In the genomic region with DNA sequence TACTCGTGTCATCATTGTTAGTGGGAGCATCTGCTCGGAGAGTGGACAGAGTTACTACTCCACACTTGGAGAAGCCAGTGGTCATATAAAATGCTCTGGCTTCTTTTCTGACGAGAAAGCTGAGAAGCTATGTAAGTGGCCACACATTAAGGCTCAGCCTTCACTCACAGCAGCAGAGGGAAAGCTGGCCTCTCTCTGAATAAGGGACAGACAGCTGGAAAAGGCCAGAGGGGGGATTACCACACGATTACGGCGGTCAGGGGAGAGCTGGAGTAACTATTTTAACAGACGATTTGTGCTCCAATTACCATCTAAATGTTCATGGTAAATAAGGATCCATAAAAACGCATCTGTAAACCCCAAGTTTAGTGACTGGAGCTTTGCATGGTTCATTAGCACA, we compare ENCODE assay signal across 13 mouse cellular contexts.
A peak's percentile ranks its signal among the peaks of the same experiment; 100 is the strongest.
DNase-seq lines count a peak whose midpoint lies in the region; ATAC-seq and TF ChIP-seq lines count a peak whose summit lies in the region.
"Had no signal": no experiment of that assay in that cellular context is flagged by ENCODE, and none has a peak within 500 bp of the region (broad histone marks: within the 10 kb centered on the region; RNA-seq: fewer than 3 reads in every experiment).

No protein-coding gene starts in this region.

- H3K9me3 ChIP-seq in lung, embryonic 14.5 days (ENCODE audit: low read depth, low read length), result no peaks in the 10 kb centered on the region
- H3K9me3 ChIP-seq: G1E; midbrain, embryonic 13.5 days had no signal

- intact Hi-C loops in gastrocnemius, adult 2 months (cut with DNase I), result no loop called here
- intact Hi-C loops in heart, postnatal 10 days (cut with DNase I), result no loop called here

- DNase-seq in gastrocnemius, adult 2 months, result no peak
- no peak for DNase-seq in gastrocnemius, adult 8-10 months (ENCODE audit: low spot score in 2 of 2)
- peak; percentile 40 for DNase-seq in lung, embryonic 14.5 days
- no peak for DNase-seq in lung, adult 2 months
- DNase-seq in heart, postnatal 10 days, result peak; percentile 32 to 33
- peak; percentile 10 to 47 for DNase-seq in lung, postnatal 4 days
- DNase-seq in left cerebral cortex, adult 18-20 months (ENCODE audit: low spot score in 2 of 2), result no peak
- DNase-seq in B cell, adult 2 months, result no peak
- DNase-seq: adrenal gland, postnatal 36 days had no signal

- TF ChIP-seq POLR2A in lung, adult 2 months (IDR thresholded peaks at IDR 0.05; ENCODE audit: borderline replicate concordance, extremely low read depth, low read depth, low read length), result no peak

- no peaks in the 10 kb centered on the region for H3K36me3 ChIP-seq in lung, embryonic 14.5 days (ENCODE audit: insufficient read depth)
- H3K36me3 ChIP-seq: G1E; midbrain, embryonic 13.5 days had no signal

- no peak overlapping the region for H3K27ac ChIP-seq in gastrocnemius, adult 2 months
- peak overlapping the region; percentile 9; the same call in 1 of the 2 replicates for H3K27ac ChIP-seq in lung, embryonic 14.5 days (ENCODE audit: low read depth)
- H3K27ac ChIP-seq: liver, embryonic 14.5 days; midbrain, embryonic 13.5 days had no signal

- H3K9ac ChIP-seq in lung, embryonic 14.5 days, result no peak overlapping the region
- H3K9ac ChIP-seq: liver, embryonic 14.5 days; midbrain, embryonic 13.5 days had no signal

- TF ChIP-seq CTCF in gastrocnemius, adult 2 months (IDR thresholded peaks at IDR 0.05), result no peak
- TF ChIP-seq CTCF in lung, embryonic 14.5 days (IDR thresholded peaks at IDR 0.05; ENCODE audit: low read depth), result no peak
- no peak for TF ChIP-seq CTCF in lung, adult 2 months (IDR thresholded peaks at IDR 0.05; ENCODE audit: insufficient read depth, low read length)

- WGBS in lung, embryonic 14.5 days, result 46% methylated on average over 8 of the region's 8 CpGs
- 59% methylated on average over 8 of the region's 8 CpGs for WGBS in lung, adult 2 months

- peak overlapping the region; percentile 21; the same call in 1 of the 2 replicates for H3K4me3 ChIP-seq in gastrocnemius, adult 2 months
- H3K4me3 ChIP-seq in lung, embryonic 14.5 days (ENCODE audit: low read depth, low read length), result no peak overlapping the region
- H3K4me3 ChIP-seq in lung, adult 2 months (replicated peaks; ENCODE audit: extremely low read depth, low read depth, low read length), result no peak overlapping the region
- H3K4me3 ChIP-seq: midbrain, embryonic 13.5 days had no signal

- no peak overlapping the region for H3K4me2 ChIP-seq in lung, embryonic 14.5 days
- H3K4me2 ChIP-seq: midbrain, embryonic 13.5 days had no signal

- H3K27me3 ChIP-seq in lung, embryonic 14.5 days (ENCODE audit: insufficient read depth, low read length), result no peaks in the 10 kb centered on the region
- H3K27me3 ChIP-seq: midbrain, embryonic 13.5 days had no signal

- H3K4me1 ChIP-seq in lung, embryonic 14.5 days (ENCODE audit: insufficient read depth), result no peaks in the 10 kb centered on the region
- no peaks in the 10 kb centered on the region for H3K4me1 ChIP-seq in lung, adult 2 months (ENCODE audit: control insufficient read depth, insufficient read depth, low read length)

- ATAC-seq in lung, embryonic 14.5 days (ENCODE audit: insufficient read depth), result no peak
- ATAC-seq: inflammation-experienced regulatory T-cells, adult 6 months; midbrain, embryonic 13.5 days had no signal

Comparison
In these comparisons a context has a peak if more than half of its experiments do, and no peak if none do; other contexts are left out.
1. DNase-seq: peak in lung, embryonic 14.5 days (single experiment), heart, postnatal 10 days (2 of 2) and lung, postnatal 4 days (2 of 2); none in gastrocnemius, adult 2 months (single experiment), gastrocnemius, adult 8-10 months (0 of 2), lung, adult 2 months (single experiment), left cerebral cortex, adult 18-20 months (0 of 2) and B cell, adult 2 months (0 of 2).